Mouse (Mus musculus): ENCODE data around the gene Mecp2. TPM values are rescaled to one million over a fixed set of nuclear protein-coding genes. Genes with fewer than 3 reads are reported as not detected.
"Not testable (repeated sequence)": the region's sequence is repeated elsewhere in the genome, so short reads cannot be mapped to it uniquely, and the experiment has no call there.

The Mecp2 gene
- 10 to 100 TPM; 31.3 to 34.8 TPM for total RNA-seq (2021)
- polyA plus RNA-seq (2012; rRNA removed), result 3.7 and 4.7 TPM in 2 replicates
- long read RNA-seq, full-length matches to known transcripts, result 8 of 10 reads
- long read RNA-seq, partial matches to known transcripts, result 0 of 10 reads
- long read RNA-seq, other reads (novel, unspliced or antisense), result 2 of 10 reads

GRCm38 (mm10) chrX:74135263-74135662 lies at the start of gene Mecp2:
Mecp2 (minus strand) TSS chrX:74135363.
- not testable (repeated sequence) for DNase-seq

- no peak for DNase-seq
Measured at GRCm38 (mm10) chrX:74176959-74177358, 41.8 kb upstream of the Mecp2 start, which contains the start of gene Tktl1. Tktl1 (plus strand) TSS chrX:74177259.

GRCm38 (mm10) chrX:74167738-74168137 lies 32.6 kb upstream of the Mecp2 start, which contains the start of gene Tex28:
Tex28 (minus strand) TSS chrX:74167838.
- DNase-seq, result no peak

DNA sequence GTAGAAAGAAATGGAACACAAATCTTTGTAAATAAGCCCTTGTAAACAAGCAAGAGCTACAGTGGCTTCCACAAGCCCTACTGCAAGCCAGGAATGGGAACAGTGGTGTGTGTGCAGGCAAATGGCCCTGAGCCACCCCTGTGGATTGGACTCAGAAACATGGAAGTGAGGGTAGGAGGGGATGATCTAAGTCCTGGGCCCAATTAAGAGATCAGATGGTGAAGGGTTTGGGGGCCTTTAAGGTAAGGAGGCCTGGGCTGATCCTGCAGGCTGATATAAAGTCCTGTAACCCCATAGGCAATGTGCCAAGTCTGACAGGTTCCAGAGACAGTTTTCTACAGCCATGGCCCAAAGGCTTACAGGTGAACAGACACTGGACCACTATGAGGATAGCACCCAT lies 8.0 kb downstream of the Mecp2 start, which contains the start of gene Opn1mw:
TSS of gene Opn1mw (plus strand) at position 301 of the 400 bp plus-strand sequence.
- DNase-seq, result no peak

DNA sequence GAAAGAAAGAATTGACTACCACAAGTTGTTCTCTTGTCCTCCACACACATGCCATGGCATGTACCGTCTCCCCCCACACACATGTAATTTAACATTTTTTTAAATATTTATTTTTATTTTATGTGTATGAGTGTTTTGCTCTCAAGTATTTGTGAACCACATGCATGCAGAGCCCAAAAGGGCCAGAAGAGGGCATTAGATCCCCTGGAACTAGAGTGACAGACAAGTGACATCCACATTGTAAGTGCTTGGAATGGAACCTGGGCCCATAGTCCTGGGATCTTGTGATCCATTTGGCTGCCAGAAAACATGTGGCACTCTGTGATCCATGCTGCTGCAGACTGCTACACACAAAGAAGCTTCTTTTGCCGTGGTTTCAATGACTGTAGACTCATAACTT lies 10.2 kb downstream of the Mecp2 start:
- DNase-seq, result no peak

GRCm38 (mm10) chrX:74115511-74115910 lies 19.7 kb downstream of the Mecp2 start:
- peak; percentile 67 for DNase-seq

DNA sequence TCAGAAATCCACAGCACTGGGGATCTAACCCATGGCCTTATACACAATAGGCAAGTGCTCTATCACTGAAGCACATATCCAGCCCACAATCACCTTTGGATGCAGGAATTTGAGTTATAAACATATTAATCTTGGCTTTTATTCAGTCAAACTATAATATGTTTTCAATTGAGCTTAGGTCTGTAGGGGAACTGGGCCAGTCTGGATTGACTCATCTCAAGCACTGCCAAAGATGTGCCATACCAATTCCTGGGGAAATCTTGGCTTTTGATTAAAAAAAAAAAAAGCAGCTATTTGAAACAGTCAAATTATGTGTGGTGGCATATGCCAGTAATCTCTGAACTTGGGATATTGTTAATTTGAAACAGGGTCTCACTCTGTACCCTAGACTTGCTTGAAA lies 21.1 kb downstream of the Mecp2 start:
- no peak for DNase-seq

DNA sequence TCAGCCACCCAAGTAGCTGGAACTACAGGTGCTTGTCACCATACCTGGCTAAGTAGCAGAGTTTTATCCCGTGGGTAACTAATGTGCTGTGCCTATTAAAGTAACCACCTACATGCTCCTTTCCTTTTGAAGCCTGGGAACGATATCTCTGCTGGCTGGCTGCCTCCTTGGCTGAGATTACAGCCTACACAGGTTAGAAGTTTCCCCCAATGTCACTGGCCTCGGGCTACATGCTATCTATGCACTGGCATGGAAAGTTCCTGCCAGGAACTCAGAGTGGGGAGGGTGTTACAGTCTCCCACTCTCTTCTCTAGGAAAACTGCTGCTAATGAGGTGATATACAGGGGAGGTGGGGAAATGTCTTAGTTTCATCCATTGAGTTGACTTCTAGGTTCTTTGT lies 26.4 kb downstream of the Mecp2 start:
- DNase-seq, result no peak

DNA sequence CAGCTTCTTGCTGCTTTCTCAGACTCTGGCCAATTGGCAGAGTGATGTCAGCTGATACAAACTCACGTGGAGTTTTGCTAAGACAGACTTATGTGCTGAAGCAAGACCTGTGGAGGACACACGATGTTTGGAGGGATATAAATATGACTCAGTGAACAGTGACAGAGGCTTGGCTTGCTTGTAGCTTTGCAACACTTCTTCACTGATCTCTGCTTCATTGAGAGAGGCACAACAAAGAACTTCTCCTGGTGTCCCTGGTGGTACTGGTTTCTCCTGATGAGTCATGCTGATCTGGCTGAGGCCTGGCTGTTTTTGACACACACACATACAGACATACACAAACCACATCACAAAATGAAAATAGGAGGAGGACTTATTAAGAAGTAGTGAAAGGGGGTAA lies 29.2 kb downstream of the Mecp2 start:
- peak; percentile 9 for DNase-seq

- no peak for DNase-seq
Measured at GRCm38 (mm10) chrX:74103457-74104188, 31.5 kb downstream of the Mecp2 start.

- no peak for DNase-seq
Measured at GRCm38 (mm10) chrX:74095130-74095529, 40.0 kb downstream of the Mecp2 start.

- DNase-seq, result peak; percentile 98
Measured at GRCm38 (mm10) chrX:74085601-74086038, 49.5 kb downstream of the Mecp2 start.

DNA sequence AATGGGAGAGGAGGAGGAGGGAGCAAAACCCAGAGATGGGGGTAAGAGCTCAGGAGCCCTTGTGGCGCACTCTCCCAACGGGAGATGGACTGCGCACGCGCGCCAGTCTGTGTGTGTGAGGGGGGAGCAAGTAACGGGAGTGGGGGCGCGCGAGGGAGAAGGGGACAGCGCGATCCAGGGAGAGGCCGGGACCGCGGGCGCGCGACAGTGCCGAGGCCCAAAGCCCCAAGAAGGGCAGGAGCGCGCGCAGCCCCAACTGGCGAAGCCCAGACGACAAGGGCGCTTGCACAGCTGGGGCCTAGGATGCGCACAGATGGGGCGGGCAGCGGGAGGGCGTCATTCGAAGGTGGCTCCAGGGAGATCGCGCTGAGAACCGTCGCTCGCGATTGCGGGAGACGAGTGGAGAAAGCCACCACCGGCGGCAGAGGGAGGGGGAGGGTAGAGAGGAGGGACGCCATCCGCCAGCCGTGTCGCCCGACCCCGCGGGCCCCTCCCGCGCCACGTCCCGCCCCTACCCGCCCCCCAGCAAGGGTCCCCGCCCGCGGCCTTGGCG lies 50.1 kb downstream of the Mecp2 start:
- peak; percentile 86 for DNase-seq

- DNase-seq, result peak; percentile 3
Measured at GRCm38 (mm10) chrX:74084276-74084837, 50.8 kb downstream of the Mecp2 start.

DNA sequence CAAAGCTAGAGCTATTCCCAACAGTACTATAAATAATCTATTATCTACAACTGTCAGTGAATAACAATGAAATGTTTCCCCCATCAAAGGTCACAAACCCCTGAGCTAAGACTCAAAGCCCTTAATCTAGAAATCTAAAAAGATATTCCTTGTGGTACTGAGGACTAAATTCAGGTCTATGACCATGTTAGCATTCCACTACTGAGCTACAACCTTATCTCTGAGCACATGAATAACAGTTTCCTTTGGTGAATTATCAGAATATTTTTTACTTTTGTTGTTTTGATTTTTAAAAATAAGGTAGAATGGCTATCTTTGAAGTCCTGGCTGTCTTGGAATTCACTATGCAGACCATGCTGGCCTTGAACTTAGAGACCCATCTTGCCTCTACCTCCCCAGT lies 64.4 kb downstream of the Mecp2 start:
- no peak for DNase-seq

- peak; percentile 31 for DNase-seq
Measured at GRCm38 (mm10) chrX:74067891-74068290, 67.3 kb downstream of the Mecp2 start.

DNA sequence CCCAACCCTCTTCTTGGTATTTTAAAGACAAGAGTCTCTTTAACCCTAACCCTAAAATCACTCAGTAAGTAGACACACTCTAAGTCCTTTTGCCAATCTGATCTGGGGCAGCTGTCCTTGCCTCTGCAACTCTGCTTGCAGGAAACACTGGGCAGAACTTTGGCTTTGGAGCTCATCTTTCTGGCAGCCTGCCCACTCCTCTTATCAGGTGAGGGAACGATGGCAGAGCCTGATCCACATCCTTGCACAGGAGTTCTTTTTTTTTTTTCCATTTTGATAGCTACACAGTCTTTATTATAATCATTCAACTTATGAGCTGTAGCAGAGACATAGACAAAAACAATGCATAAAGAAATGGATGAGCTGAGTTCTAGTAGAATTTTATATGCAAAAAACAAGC lies 90.1 kb downstream of the Mecp2 start:
- DNase-seq, result peak; percentile 42

DNA sequence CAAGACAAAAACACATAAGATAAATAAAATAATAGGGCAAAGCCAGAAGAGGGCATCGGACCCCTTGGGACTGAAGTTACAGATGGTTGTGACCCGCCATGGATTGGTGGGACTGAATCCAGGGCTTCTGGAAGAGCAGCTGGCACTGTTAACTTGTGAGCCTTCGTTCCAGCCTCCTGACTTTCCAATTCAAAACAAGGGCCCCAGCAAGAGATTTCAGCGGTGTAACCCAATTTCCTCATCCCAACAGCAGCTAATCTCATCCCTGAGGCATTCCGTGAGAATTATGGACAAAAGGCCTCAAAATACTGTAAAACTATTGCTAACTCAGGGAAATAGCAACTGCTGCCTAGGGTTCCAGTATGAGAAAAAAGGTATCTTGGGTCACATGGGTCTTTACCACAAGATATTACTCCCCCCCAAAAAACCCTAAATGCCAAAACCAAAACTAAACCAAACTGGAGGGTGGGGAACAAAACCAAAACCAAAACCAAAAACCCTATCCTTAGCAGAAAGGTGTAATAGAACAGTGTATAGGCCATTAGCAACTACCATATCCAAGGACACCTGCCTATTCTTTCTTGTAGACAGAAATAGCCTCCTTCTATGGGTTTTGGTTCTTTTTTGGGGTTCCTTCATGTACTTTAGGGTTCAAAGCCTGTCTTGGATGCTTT lies 97.3 kb downstream of the Mecp2 start:
- DNase-seq, result no peak

DNA sequence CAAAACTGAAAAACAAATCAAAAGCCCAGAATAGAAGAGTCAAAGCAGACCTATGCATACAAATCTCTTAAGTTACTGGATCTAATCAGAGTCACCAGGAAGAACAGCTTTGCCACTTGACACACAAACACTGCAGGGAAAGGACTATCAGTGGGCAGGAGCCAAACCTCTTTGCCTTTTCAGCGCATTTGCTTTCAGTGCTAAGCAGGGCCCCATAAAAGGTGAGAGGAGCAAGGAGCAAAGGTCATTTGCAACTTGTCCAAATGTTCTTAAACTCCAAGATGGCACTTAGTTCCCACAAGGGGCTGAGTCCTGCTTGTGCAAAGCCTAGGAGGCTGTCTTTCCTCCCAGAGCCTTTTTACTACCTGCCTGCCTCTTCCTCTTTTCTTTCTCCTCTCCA lies 105.2 kb downstream of the Mecp2 start:
- no peak for DNase-seq

DNA sequence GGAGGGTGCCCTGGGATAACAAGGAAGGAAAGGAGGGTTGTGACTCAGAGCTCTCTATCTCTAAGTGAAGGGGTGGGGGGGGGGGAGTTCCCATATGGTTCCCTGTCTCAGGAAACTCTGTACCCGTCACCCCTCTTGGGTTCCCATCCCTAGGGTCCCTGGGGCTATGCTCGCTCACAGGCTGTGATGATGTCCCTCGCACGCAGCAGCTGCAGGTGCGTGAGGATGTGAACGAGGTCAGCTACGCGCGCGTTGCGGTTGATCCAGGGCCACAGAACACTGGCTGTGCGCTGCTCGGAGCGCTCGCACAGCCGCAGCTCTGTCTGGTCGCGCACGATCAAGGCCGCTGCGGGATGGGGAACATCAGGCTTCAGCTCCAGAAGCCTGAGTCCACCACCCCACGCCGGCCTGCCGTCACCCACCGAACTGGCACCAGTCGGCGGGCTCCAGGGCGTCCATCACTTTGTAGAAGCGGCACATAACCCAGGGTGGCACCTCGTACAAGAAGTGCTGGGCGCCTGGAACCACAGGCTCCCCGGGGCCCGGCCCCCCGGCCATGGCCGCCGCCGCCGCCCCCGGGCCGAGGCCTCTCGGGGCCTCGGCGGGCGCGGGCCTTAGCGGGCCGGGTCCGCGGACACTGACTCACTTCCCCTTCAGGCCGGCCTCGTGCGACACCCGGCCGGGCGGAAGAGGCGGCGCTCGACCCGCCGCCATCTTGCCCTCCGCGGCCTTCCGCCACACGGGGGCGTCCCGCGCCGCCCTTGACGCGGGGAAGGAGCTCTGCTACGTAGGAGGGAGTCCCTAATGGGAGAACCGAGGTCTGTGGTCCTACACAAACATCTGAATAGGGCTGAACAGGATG lies 111.7 kb downstream of the Mecp2 start, which contains the start of gene Irak1:
TSS of gene Irak1 (minus strand) at position 731 of the 862 bp plus-strand sequence.
- peak; percentile 91 for DNase-seq

GRCm38 (mm10) chrX:74022795-74023187 lies 112.4 kb downstream of the Mecp2 start:
- no peak for DNase-seq

Data from adrenal gland, adult 2 months (tissue).